In genomic region chr6:56048580-56048979, GRCm38 (mm10) we compare ENCODE assay signal across 13 mouse cellular contexts. TPM values are rescaled to one million over a fixed set of nuclear protein-coding genes. Genes with fewer than 3 reads are reported as not detected.
"Had no signal": no experiment of that assay in that cellular context is flagged by ENCODE, and none has a peak within 500 bp of the region (broad histone marks: within the 10 kb centered on the region; RNA-seq: fewer than 3 reads in every experiment).

No protein-coding gene starts in this region.

- H3K4me1 ChIP-seq: limb, embryonic 12.5 days; neural tube, embryonic 13.5 days; stomach, embryonic 15.5 days had no signal

- H3K9me3 ChIP-seq: limb, embryonic 12.5 days; neural tube, embryonic 13.5 days; stomach, embryonic 15.5 days had no signal

- H3K27me3 ChIP-seq: limb, embryonic 12.5 days; neural tube, embryonic 13.5 days; stomach, embryonic 15.5 days had no signal

- H3K36me3 ChIP-seq: limb, embryonic 12.5 days; neural tube, embryonic 13.5 days; stomach, embryonic 15.5 days had no signal

- H3K4me2 ChIP-seq: limb, embryonic 12.5 days; neural tube, embryonic 13.5 days; stomach, embryonic 15.5 days had no signal

- DNase-seq: kidney, postnatal 10 days; liver; lung, adult 18-20 months; right cerebral cortex, postnatal 14 days; thymus, adult 2 months; thymus, postnatal 25 days had no signal

- H3K9ac ChIP-seq: limb, embryonic 12.5 days; liver, embryonic 14.5 days; neural tube, embryonic 13.5 days; stomach, embryonic 15.5 days had no signal

- H3K27ac ChIP-seq: layer of hippocampus, adult 2 months; limb, embryonic 12.5 days; liver, embryonic 14.5 days; neural tube, embryonic 13.5 days; stomach, embryonic 15.5 days had no signal

- H3K4me3 ChIP-seq: layer of hippocampus, adult 2 months; limb, embryonic 12.5 days; neural tube, embryonic 13.5 days; stomach, embryonic 15.5 days had no signal

RNA-seq across cellular contexts. Expression of gene Ppp1r17, which starts 31.3 kb away (rescaled TPM):
- total RNA-seq: layer of hippocampus, adult 2 months; megakaryocyte-erythroid progenitor cell, adult 5-6 weeks had no signal
- polyA plus RNA-seq: liver, embryonic 14.5 days; spleen, adult 2 months had no signal
